Mouse (Mus musculus): Measurements from ENCODE around the gene Car9. TPM values are rescaled to one million over a fixed set of nuclear protein-coding genes. Genes with fewer than 3 reads are reported as not detected.

Gene Car9
- polyA plus RNA-seq, 1 experiment from 2014 or later, result 0.85 TPM

- peaks cover 16% of the 10 kb centered on the region; the same call in 1 of the 2 replicates for H3K27me3 ChIP-seq
- peaks cover 27% of the 10 kb centered on the region for H3K4me1 ChIP-seq (replicated peaks)
- peak overlapping the region; percentile 67; the same call in 1 of the 2 replicates for H3K9ac ChIP-seq
- H3K9me3 ChIP-seq (replicated peaks), result no peaks in the 10 kb centered on the region
- ATAC-seq (ENCODE audit: low read depth), result no peak
- DNase-seq, result no peak
- peak overlapping the region; percentile 61 for H3K4me3 ChIP-seq (replicated peaks)
- peak overlapping the region; percentile 77 for H3K4me2 ChIP-seq
- 23% methylated on average over 9 of the region's 9 CpGs for WGBS (ENCODE audit: insufficient replicate concordance)
- H3K36me3 ChIP-seq, result no peaks in the 10 kb centered on the region
- no peak overlapping the region for H3K27ac ChIP-seq
Measured at GRCm38 (mm10) chr4:43509109-43509508, 2.3 kb downstream of the Car9 start.

GRCm38 (mm10) chr4:43511675-43512454, 5.1 kb downstream of the Car9 start:
- Histone ChIP-seq H3K27me3 (peaks cover 13% of the 10 kb centered on the region; the same call in 1 of the 2 replicates), H3K9me3 (replicated peaks) (no peaks in the 10 kb centered on the region), H3K9ac (no peak overlapping the region), H3K36me3 (no peaks in the 10 kb centered on the region), H3K4me1 (replicated peaks) (peaks cover 32% of the 10 kb centered on the region), H3K4me2 (no peak overlapping the region), H3K4me3 (replicated peaks) (no peak overlapping the region), H3K27ac (no peak overlapping the region)
- no peak for DNase-seq
- ATAC-seq (ENCODE audit: low read depth), result no peak
- 65% methylated on average over 19 of the region's 19 CpGs for WGBS (ENCODE audit: insufficient replicate concordance)

GRCm38 (mm10) chr4:43512653-43513052, 5.9 kb downstream of the Car9 start:
- ATAC-seq (ENCODE audit: low read depth) (no peak), DNase-seq (no peak)
- Histone ChIP-seq H3K4me2 (no peak overlapping the region), H3K4me1 (replicated peaks) (peaks cover 28% of the 10 kb centered on the region), H3K9ac (no peak overlapping the region), H3K36me3 (no peaks in the 10 kb centered on the region), H3K4me3 (replicated peaks) (no peak overlapping the region), H3K27me3 (peaks cover 6% of the 10 kb centered on the region; the same call in 1 of the 2 replicates), H3K9me3 (replicated peaks) (no peaks in the 10 kb centered on the region), H3K27ac (no peak overlapping the region)
- 63% methylated on average over 7 of the region's 7 CpGs for WGBS (ENCODE audit: insufficient replicate concordance)

- WGBS (ENCODE audit: insufficient replicate concordance), result 68% methylated on average over 4 of the region's 4 CpGs
- ATAC-seq (ENCODE audit: low read depth) (no peak), DNase-seq (no peak)
- no peak overlapping the region for H3K27ac ChIP-seq
- H3K4me3 ChIP-seq (replicated peaks), result no peak overlapping the region
- H3K4me1 ChIP-seq (replicated peaks), result peaks cover 22% of the 10 kb centered on the region
- 0 out of 2 replicates have a peak, but pooled peaks cover 4% of the 10 kb centered on the region for H3K27me3 ChIP-seq
- H3K4me2 ChIP-seq, result no peak overlapping the region
- H3K36me3 ChIP-seq, result no peaks in the 10 kb centered on the region
- no peak overlapping the region for H3K9ac ChIP-seq
- H3K9me3 ChIP-seq (replicated peaks), result no peaks in the 10 kb centered on the region
Measured at GRCm38 (mm10) chr4:43513300-43513699, 6.5 kb downstream of the Car9 start.

- 70% methylated on average over 4 of the region's 4 CpGs for WGBS (ENCODE audit: insufficient replicate concordance)
- H3K4me1 ChIP-seq (replicated peaks), result peaks cover 18% of the 10 kb centered on the region
- no peak for ATAC-seq (ENCODE audit: low read depth)
Measured at GRCm38 (mm10) chr4:43513791-43514190, 7.0 kb downstream of the Car9 start.

GRCm38 (mm10) chr4:43515764-43516708, 9.3 kb downstream of the Car9 start:
- H3K4me3 ChIP-seq (replicated peaks), result no peak overlapping the region
- ATAC-seq (ENCODE audit: low read depth), result no peak
- peaks cover 26% of the 10 kb centered on the region for H3K27me3 ChIP-seq
- peaks cover 25% of the 10 kb centered on the region for H3K4me1 ChIP-seq (replicated peaks)
- H3K27ac ChIP-seq, result no peak overlapping the region
- no peak overlapping the region for H3K9ac ChIP-seq
- no peak overlapping the region for H3K4me2 ChIP-seq
- 52% methylated on average over 11 of the region's 11 CpGs for WGBS (ENCODE audit: insufficient replicate concordance)
- DNase-seq, result no peak
- no peaks in the 10 kb centered on the region for H3K36me3 ChIP-seq
- H3K9me3 ChIP-seq (replicated peaks), result no peaks in the 10 kb centered on the region

More at GRCm38 (mm10) chr4:43513791-43514190, 7.0 kb downstream of the Car9 start:
- no peak for DNase-seq
- Histone ChIP-seq H3K36me3 (no peaks in the 10 kb centered on the region), H3K9me3 (replicated peaks) (no peaks in the 10 kb centered on the region), H3K27ac (no peak overlapping the region), H3K4me2 (no peak overlapping the region), H3K9ac (no peak overlapping the region), H3K4me3 (replicated peaks) (no peak overlapping the region), H3K27me3 (0 out of 2 replicates have a peak, but pooled peaks cover 6% of the 10 kb centered on the region)

GRCm38 (mm10) chr4:43519551-43519950, 12.8 kb downstream of the Car9 start:
- H3K27me3 ChIP-seq, result peaks cover 58% of the 10 kb centered on the region
- ATAC-seq (ENCODE audit: low read depth) (no peak), DNase-seq (no peak)
- peak overlapping the region; percentile 31 for H3K4me2 ChIP-seq
- H3K4me1 ChIP-seq (replicated peaks), result peaks cover 42% of the 10 kb centered on the region
- H3K9me3 ChIP-seq (replicated peaks), result no peaks in the 10 kb centered on the region
- H3K4me3 ChIP-seq (replicated peaks), result no peak overlapping the region
- no peak overlapping the region for H3K9ac ChIP-seq
- 49% methylated on average over 10 of the region's 10 CpGs for WGBS (ENCODE audit: insufficient replicate concordance)
- no peaks in the 10 kb centered on the region for H3K36me3 ChIP-seq
- H3K27ac ChIP-seq, result no peak overlapping the region

GRCm38 (mm10) chr4:43519956-43520355, 13.2 kb downstream of the Car9 start:
- WGBS (ENCODE audit: insufficient replicate concordance), result 20% methylated on average over 6 of the region's 6 CpGs
- Histone ChIP-seq H3K9ac (no peak overlapping the region), H3K4me2 (peak overlapping the region; percentile 31), H3K27me3 (peaks cover 62% of the 10 kb centered on the region), H3K27ac (no peak overlapping the region), H3K4me3 (replicated peaks) (no peak overlapping the region), H3K9me3 (replicated peaks) (no peaks in the 10 kb centered on the region), H3K4me1 (replicated peaks) (peaks cover 42% of the 10 kb centered on the region), H3K36me3 (no peaks in the 10 kb centered on the region)
- no peak for ATAC-seq (ENCODE audit: low read depth)
- peak; percentile 61 for DNase-seq

- Histone ChIP-seq H3K9ac (no peak overlapping the region), H3K4me3 (replicated peaks) (no peak overlapping the region), H3K36me3 (peaks cover 25% of the 10 kb centered on the region), H3K9me3 (replicated peaks) (no peaks in the 10 kb centered on the region), H3K4me1 (replicated peaks) (peaks cover 28% of the 10 kb centered on the region), H3K27ac (no peak overlapping the region), H3K27me3 (peaks cover 49% of the 10 kb centered on the region), H3K4me2 (no peak overlapping the region)
- no peak for ATAC-seq (ENCODE audit: low read depth)
- 60% methylated on average over 5 of the region's 5 CpGs for WGBS (ENCODE audit: insufficient replicate concordance)
- no peak for DNase-seq
Measured at GRCm38 (mm10) chr4:43527880-43528279, 21.1 kb downstream of the Car9 start.

- peaks cover 43% of the 10 kb centered on the region for H3K27me3 ChIP-seq
- no peak for DNase-seq
- H3K9me3 ChIP-seq (replicated peaks), result no peaks in the 10 kb centered on the region
Measured at GRCm38 (mm10) chr4:43528487-43528886, 21.7 kb downstream of the Car9 start.

GRCm38 (mm10) chr4:43530081-43530501, 23.3 kb downstream of the Car9 start:
- ATAC-seq (ENCODE audit: low read depth) (peak; percentile 47), DNase-seq (no peak)
- Histone ChIP-seq H3K4me1 (replicated peaks) (peaks cover 12% of the 10 kb centered on the region), H3K27me3 (peaks cover 26% of the 10 kb centered on the region), H3K27ac (0 out of 2 replicates have a peak overlapping the region, but pooled peaks have one; percentile 13), H3K4me2 (no peak overlapping the region), H3K36me3 (peaks cover 47% of the 10 kb centered on the region), H3K9ac (peak overlapping the region; percentile 26; the same call in 1 of the 2 replicates), H3K4me3 (replicated peaks) (no peak overlapping the region), H3K9me3 (replicated peaks) (no peaks in the 10 kb centered on the region)
- WGBS (ENCODE audit: insufficient replicate concordance), result 50% methylated on average over 8 of the region's 8 CpGs

More at GRCm38 (mm10) chr4:43528487-43528886, 21.7 kb downstream of the Car9 start:
- ATAC-seq (ENCODE audit: low read depth), result no peak
- peaks cover 31% of the 10 kb centered on the region for H3K36me3 ChIP-seq
- peaks cover 22% of the 10 kb centered on the region for H3K4me1 ChIP-seq (replicated peaks)
- H3K4me2 ChIP-seq, result no peak overlapping the region
- no peak overlapping the region for H3K9ac ChIP-seq
- 78% methylated on average over 9 of the region's 9 CpGs for WGBS (ENCODE audit: insufficient replicate concordance)
- H3K4me3 ChIP-seq (replicated peaks), result no peak overlapping the region
- no peak overlapping the region for H3K27ac ChIP-seq

All from liver, embryonic 13.5 days (tissue).